Mouse (Mus musculus) forebrain, embryonic 12.5 days (tissue): ENCODE measurements around the gene Plekhh3. TPM values are rescaled to one million over a fixed set of nuclear protein-coding genes. Genes with fewer than 3 reads are reported as not detected.

ENCODE experiments used
- ATAC-seq: fragments of 200-750 bp; cut with Nextera tagmentation; 2 replicates; pipeline ENCODE4 v1.8.0; 2017; ENCODE audit warnings: moderate TSS enrichment; ENCODE audit not compliant: low FRiP score
- H3K27ac ChIP-seq: fragments of 300-500 bp; sonication (generic); 2 replicates; pipeline ENCODE4 v1.5.1; 2016; ENCODE audit warnings: mild to moderate bottlenecking
- H3K27me3 ChIP-seq: fragments of 300-500 bp; sonication (generic); 2 replicates; pipeline ENCODE4 v1.6.1; 2016; ENCODE audit warnings: mild to moderate bottlenecking
- H3K36me3 ChIP-seq: fragments of 300-500 bp; sonication (generic); replicated peaks from 2 replicates; pipeline ENCODE4 v1.6.1; 2016; ENCODE audit warnings: mild to moderate bottlenecking
- H3K4me1 ChIP-seq: fragments of 300-500 bp; sonication (generic); 2 replicates; pipeline ENCODE4 v1.6.1; 2016
- H3K4me2 ChIP-seq: fragments of 300-500 bp; sonication (generic); 2 replicates; pipeline ENCODE4 v1.6.1; 2016; ENCODE audit warnings: mild to moderate bottlenecking, moderate library complexity
- H3K4me3 ChIP-seq: fragments of 300-500 bp; sonication (generic); replicated peaks from 2 replicates; pipeline ENCODE4 v1.5.1; 2016; ENCODE audit warnings: mild to moderate bottlenecking
- H3K9ac ChIP-seq: fragments of 300-500 bp; sonication (generic); 2 replicates; pipeline ENCODE4 v1.6.1; 2016; ENCODE audit warnings: mild to moderate bottlenecking
- H3K9me3 ChIP-seq: fragments of 300-500 bp; sonication (generic); 2 replicates; pipeline ENCODE4 v1.6.1; 2016
- WGBS: fragments of 180-500 bp; shearing (Covaris S2); methylation state at CpG from one replicate; pipeline ENCODE4 v1.1.7; 2016; 5-methylcytosine and 5-hydroxymethylcytosine counted together
- polyA plus RNA-seq: library from polyadenylated mRNA; unstranded; fragments of >200 nt; fragmentation: Nextera tagmentation; extraction: Ambion mirVana; gene quantifications from 2 replicates; pipeline ENCODE4 v1.2.1, GENCODE M21; 2016

Gene Plekhh3
- polyA plus RNA-seq, 1 experiment from 2014 or later, result 9.6 TPM

- Histone ChIP-seq H3K9me3 (no peaks in the 10 kb centered on the region), H3K4me1 (no peaks in the 10 kb centered on the region), H3K27ac (no peak overlapping the region), H3K9ac (no peak overlapping the region), H3K4me3 (no peak overlapping the region), H3K36me3 (no peaks in the 10 kb centered on the region), H3K4me2 (no peak overlapping the region), H3K27me3 (peaks cover 39% of the 10 kb centered on the region)
- no peak for ATAC-seq
- 85% methylated on average over 14 of the region's 14 CpGs for WGBS
Measured at GRCm38 (mm10) chr11:101182771-101183517, 11.8 kb upstream of the Plekhh3 start.

- H3K4me3 ChIP-seq, result no peak overlapping the region
- WGBS, result 90% methylated on average over 11 of the region's 11 CpGs
- no peaks in the 10 kb centered on the region for H3K36me3 ChIP-seq
- H3K27me3 ChIP-seq, result peaks cover 49% of the 10 kb centered on the region
- H3K27ac ChIP-seq, result no peak overlapping the region
- peaks cover 6% of the 10 kb centered on the region; the same call in 1 of the 2 replicates for H3K4me1 ChIP-seq
- H3K9ac ChIP-seq, result no peak overlapping the region
- no peak overlapping the region for H3K4me2 ChIP-seq
- no peak for ATAC-seq
- H3K9me3 ChIP-seq, result no peaks in the 10 kb centered on the region
Measured at GRCm38 (mm10) chr11:101181961-101182360, 10.8 kb upstream of the Plekhh3 start.

GRCm38 (mm10) chr11:101180846-101181740, 9.9 kb upstream of the Plekhh3 start:
- WGBS, result 37% methylated on average over 10 of the region's 10 CpGs
- ATAC-seq, result no peak
- peaks cover 14% of the 10 kb centered on the region for H3K4me1 ChIP-seq
- peaks cover 58% of the 10 kb centered on the region for H3K27me3 ChIP-seq
- no peak overlapping the region for H3K9ac ChIP-seq
- no peak overlapping the region for H3K4me2 ChIP-seq
- H3K9me3 ChIP-seq, result no peaks in the 10 kb centered on the region
- H3K4me3 ChIP-seq, result no peak overlapping the region
- H3K27ac ChIP-seq, result no peak overlapping the region
- no peaks in the 10 kb centered on the region for H3K36me3 ChIP-seq

GRCm38 (mm10) chr11:101180261-101180660, 9.1 kb upstream of the Plekhh3 start:
- Histone ChIP-seq H3K4me2 (no peak overlapping the region), H3K4me1 (peaks cover 21% of the 10 kb centered on the region), H3K9me3 (no peaks in the 10 kb centered on the region), H3K27me3 (peaks cover 66% of the 10 kb centered on the region), H3K4me3 (no peak overlapping the region), H3K27ac (no peak overlapping the region), H3K9ac (no peak overlapping the region), H3K36me3 (no peaks in the 10 kb centered on the region)
- 62% methylated on average over 17 of the region's 17 CpGs for WGBS
- ATAC-seq, result no peak

- ATAC-seq, result no peak
- Histone ChIP-seq H3K4me2 (no peak overlapping the region), H3K36me3 (no peaks in the 10 kb centered on the region), H3K27ac (no peak overlapping the region), H3K27me3 (peaks cover 75% of the 10 kb centered on the region), H3K9ac (no peak overlapping the region), H3K4me1 (peaks cover 30% of the 10 kb centered on the region), H3K4me3 (no peak overlapping the region), H3K9me3 (no peaks in the 10 kb centered on the region)
- 83% methylated on average over 15 of the region's 15 CpGs for WGBS
Measured at GRCm38 (mm10) chr11:101179306-101179705, 8.2 kb upstream of the Plekhh3 start.

GRCm38 (mm10) chr11:101178061-101179058, 7.2 kb upstream of the Plekhh3 start:
- peaks cover 85% of the 10 kb centered on the region for H3K27me3 ChIP-seq
- 0 out of 2 replicates have a peak overlapping the region, but pooled peaks have one; percentile 12 for H3K9ac ChIP-seq
- H3K4me3 ChIP-seq, result no peak overlapping the region
- no peaks in the 10 kb centered on the region for H3K9me3 ChIP-seq
- WGBS, result 52% methylated on average over 36 of the region's 36 CpGs
- no peaks in the 10 kb centered on the region for H3K36me3 ChIP-seq
- H3K4me1 ChIP-seq, result peaks cover 40% of the 10 kb centered on the region
- H3K4me2 ChIP-seq, result peak overlapping the region; percentile 1
- no peak overlapping the region for H3K27ac ChIP-seq
- no peak for ATAC-seq

GRCm38 (mm10) chr11:101176933-101177773, 6.0 kb upstream of the Plekhh3 start:
- Histone ChIP-seq H3K27ac (no peak overlapping the region), H3K27me3 (peaks cover 85% of the 10 kb centered on the region), H3K9ac (0 out of 2 replicates have a peak overlapping the region, but pooled peaks have one; percentile 44), H3K4me3 (peak overlapping the region; percentile 36; the same call in 1 of the 2 replicates), H3K9me3 (no peaks in the 10 kb centered on the region), H3K4me1 (peaks cover 50% of the 10 kb centered on the region), H3K4me2 (peak overlapping the region; percentile 58), H3K36me3 (no peaks in the 10 kb centered on the region)
- no peak for ATAC-seq
- 23% methylated on average over 22 of the region's 22 CpGs for WGBS

GRCm38 (mm10) chr11:101176117-101176691, 5.1 kb upstream of the Plekhh3 start:
- Histone ChIP-seq H3K36me3 (no peaks in the 10 kb centered on the region), H3K4me2 (peak overlapping the region; percentile 58), H3K9me3 (no peaks in the 10 kb centered on the region), H3K4me3 (peak overlapping the region; percentile 36), H3K27ac (no peak overlapping the region), H3K27me3 (peaks cover 77% of the 10 kb centered on the region), H3K9ac (peak overlapping the region; percentile 44), H3K4me1 (peaks cover 57% of the 10 kb centered on the region)
- under 1% methylated on average over 25 of the region's 25 CpGs for WGBS
- ATAC-seq, result no peak

GRCm38 (mm10) chr11:101175636-101176116, 4.5 kb upstream of the Plekhh3 start:
- H3K9ac ChIP-seq, result peak overlapping the region; percentile 44
- H3K36me3 ChIP-seq, result no peaks in the 10 kb centered on the region
- peak overlapping the region; percentile 58 for H3K4me2 ChIP-seq
- H3K27ac ChIP-seq, result no peak overlapping the region
- H3K4me1 ChIP-seq, result peaks cover 60% of the 10 kb centered on the region
- H3K27me3 ChIP-seq, result peaks cover 77% of the 10 kb centered on the region
- no peaks in the 10 kb centered on the region for H3K9me3 ChIP-seq
- WGBS, result 10% methylated on average over 11 of the region's 11 CpGs
- H3K4me3 ChIP-seq, result peak overlapping the region; percentile 36
- no peak for ATAC-seq

- no peak for ATAC-seq
- peak within 1 kb of the TSS; percentile 44 for H3K9ac ChIP-seq
- peak within 1 kb of the TSS; percentile 60 for H3K4me2 ChIP-seq
- H3K4me1 ChIP-seq, result peaks cover 66% of the 10 kb centered on the region
- no peak within 1 kb of the TSS for H3K27ac ChIP-seq
- WGBS, result 21% methylated on average over 14 of the region's 14 CpGs
- H3K9me3 ChIP-seq, result no peaks in the 10 kb centered on the region
- H3K36me3 ChIP-seq, result no peaks in the 10 kb centered on the region
- peaks cover 77% of the 10 kb centered on the region for H3K27me3 ChIP-seq
- H3K4me3 ChIP-seq, result peak within 1 kb of the TSS; percentile 36
Measured at GRCm38 (mm10) chr11:101174851-101175628, 3.9 kb upstream of the Plekhh3 start, which contains the start of gene Ccr10. TSS of gene Ccr10 (minus strand) at chr11:101175443.
